Mouse (Mus musculus) B cell, adult 2 months (primary cell): ENCODE measurements around the gene Stxbp5l.
A peak's percentile ranks its signal among the peaks of the same experiment; 100 is the strongest.
"Not testable (repeated sequence)": the region's sequence is repeated elsewhere in the genome, so short reads cannot be mapped to it uniquely, and the experiment has no call there.

Experiments
- DNase-seq, 2 experiments: peaks; one replicate each; pipeline ENCODE4 v3.0.0; 2022

The Stxbp5l gene

GRCm38 (mm10) chr16:37384821-37385344 is at the start of gene Stxbp5l:
Stxbp5l (minus strand) TSS chr16:37384962.
- peak; percentile 49 to 52 for DNase-seq

DNA sequence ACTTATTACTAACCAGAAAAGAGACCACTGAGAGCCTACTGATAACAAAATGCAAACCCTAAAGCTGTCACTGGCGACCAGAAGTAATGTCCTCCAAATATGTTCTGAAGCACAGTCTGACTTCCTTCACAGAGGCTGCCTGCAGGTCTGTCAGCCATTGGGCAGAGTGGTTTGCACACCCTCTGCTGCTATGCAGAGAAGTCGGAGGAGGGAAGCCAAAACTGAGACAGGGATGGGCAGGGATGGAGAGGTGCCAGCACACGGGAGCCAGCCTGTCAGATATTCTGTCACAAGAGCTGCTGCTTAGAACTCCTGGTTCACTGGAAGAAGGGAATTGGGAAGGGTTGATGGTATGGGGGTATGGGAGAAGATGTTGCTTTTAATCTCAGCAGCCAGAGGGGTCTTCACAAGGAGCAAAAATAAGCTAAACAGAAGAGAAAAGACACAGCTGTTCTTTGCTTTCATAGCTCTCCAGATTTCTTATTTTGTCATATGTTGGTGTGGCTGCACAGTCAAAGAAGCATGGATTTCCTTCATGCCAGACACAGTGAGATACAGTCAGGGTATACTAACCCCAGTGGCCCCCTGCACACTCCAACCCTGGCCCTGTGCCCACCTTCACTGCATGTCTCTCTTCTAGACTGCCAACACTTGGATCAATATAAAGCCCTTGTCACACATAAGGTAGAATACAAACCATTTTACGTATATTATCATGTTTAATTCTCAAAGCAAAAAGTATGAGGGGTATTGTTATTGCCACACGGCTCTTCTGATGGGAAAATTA is 48.8 kb upstream of the Stxbp5l start:
- DNase-seq = no peak

GRCm38 (mm10) chr16:37425434-37425833 is 40.7 kb upstream of the Stxbp5l start:
- DNase-seq = no peak

DNA sequence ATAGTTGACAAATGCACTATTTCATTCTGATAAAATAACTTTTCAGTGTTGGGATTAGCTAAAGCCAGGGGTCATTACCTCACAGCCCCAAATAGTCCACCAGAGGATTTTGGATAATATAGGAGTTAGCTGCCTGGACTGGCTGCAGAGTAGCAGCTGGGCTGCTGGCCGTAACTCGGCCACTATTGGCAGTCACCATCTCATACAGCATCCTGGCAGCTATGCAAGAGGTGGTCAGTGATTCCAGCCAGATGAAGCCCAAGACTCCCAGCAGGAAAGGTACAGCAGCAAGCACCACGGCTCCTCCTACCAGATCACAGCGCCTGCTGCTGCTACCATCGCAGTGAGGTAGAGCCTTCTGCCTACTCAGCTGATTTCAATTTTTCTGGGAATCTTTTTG is 38.1 kb upstream of the Stxbp5l start:
- DNase-seq = no peak

GRCm38 (mm10) chr16:37421851-37422250 is 37.1 kb upstream of the Stxbp5l start:
- no peak for DNase-seq

GRCm38 (mm10) chr16:37420512-37420911 is 35.8 kb upstream of the Stxbp5l start:
- DNase-seq = no peak

DNA sequence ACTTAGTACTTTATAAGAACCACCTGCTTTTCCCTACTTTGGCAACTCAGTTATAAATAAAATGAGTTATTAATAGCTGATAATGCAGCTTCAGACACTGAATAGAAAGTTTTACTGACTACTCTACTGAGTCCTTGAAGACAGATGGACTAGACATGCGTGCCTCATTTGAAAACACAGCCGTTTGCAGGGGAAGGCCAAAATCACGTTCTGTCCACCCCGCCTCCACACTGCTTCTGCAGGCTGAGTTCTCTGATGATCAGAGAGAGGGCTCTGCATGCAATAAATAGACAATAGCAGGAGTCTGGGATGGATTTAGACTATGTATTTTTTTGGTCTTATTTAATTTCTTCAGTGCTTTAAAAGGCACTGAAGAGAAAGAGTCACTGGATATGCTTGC is 20.8 kb upstream of the Stxbp5l start:
- no peak for DNase-seq

DNA sequence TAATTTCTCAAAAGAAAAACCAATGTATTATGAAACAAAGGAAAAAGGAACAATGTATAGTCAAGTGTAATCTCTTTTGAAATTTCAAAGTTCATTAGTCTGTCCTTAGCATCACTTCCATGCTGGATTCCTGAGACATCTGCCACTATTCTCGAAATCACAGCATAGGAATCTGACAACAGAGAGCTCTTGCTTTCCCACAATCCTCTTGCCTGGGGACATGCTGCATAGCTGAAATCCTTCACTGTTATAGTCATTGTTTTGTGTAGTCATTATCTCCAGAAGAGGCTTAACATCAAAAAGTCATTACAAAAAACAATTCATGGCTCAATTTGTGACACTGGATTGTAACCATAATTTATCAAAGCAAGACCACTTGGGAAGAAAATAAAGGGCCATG is 20.2 kb upstream of the Stxbp5l start:
- DNase-seq = no peak

DNA sequence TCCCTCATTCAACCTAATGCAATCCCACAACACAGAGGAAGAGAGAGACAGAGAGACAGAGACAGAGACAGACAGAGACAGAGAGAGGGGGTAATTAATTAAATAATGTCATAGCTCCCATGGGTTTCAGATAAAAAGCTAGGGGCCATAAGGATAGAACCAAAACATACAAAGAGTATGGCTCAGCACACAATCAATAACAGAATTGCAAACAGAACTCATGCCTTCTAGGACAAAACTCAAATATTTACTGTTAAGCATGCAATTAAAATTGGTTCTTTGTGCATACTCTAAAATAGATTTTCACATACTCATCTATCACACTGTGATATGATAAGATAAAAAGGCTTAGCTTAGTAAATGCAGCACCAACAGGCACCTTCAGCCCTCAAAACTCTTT is 5.2 kb upstream of the Stxbp5l start:
- no peak for DNase-seq

GRCm38 (mm10) chr16:37389201-37389905 is 4.6 kb upstream of the Stxbp5l start:
- DNase-seq = no peak

GRCm38 (mm10) chr16:37384369-37384768 is 393 bp downstream of the Stxbp5l start:
- peak; percentile 1 to 4 for DNase-seq

- DNase-seq = no peak
Measured at GRCm38 (mm10) chr16:37383426-37383825, 1.3 kb downstream of the Stxbp5l start.

- DNase-seq = no peak
Measured at GRCm38 (mm10) chr16:37372716-37373115, 12.0 kb downstream of the Stxbp5l start.

- DNase-seq = no peak
Measured at GRCm38 (mm10) chr16:37367426-37367825, 17.3 kb downstream of the Stxbp5l start.

- no peak for DNase-seq
Measured at GRCm38 (mm10) chr16:37363958-37364357, 20.8 kb downstream of the Stxbp5l start.

- no peak for DNase-seq
Measured at GRCm38 (mm10) chr16:37355621-37356020, 29.1 kb downstream of the Stxbp5l start.

DNA sequence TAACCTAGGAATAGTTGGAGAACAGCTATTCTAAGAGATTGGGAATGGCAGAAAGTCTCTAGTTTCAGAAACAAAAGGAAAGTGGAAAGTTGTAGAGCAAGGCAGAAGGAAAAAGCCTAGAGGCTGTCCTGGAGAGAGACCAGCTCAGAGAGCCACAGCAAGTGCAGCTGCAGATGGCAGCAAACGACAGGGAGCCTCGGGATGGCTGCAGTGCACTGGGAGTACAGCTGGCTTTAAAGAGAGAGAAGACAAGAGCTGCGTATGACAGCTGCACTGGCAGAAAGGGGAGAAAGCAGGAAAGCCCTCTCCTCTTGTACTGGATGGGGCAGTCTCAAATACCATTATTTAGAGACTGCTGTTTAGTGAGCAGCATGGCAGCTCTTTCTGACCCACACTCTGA is 37.7 kb downstream of the Stxbp5l start:
- no peak for DNase-seq

DNA sequence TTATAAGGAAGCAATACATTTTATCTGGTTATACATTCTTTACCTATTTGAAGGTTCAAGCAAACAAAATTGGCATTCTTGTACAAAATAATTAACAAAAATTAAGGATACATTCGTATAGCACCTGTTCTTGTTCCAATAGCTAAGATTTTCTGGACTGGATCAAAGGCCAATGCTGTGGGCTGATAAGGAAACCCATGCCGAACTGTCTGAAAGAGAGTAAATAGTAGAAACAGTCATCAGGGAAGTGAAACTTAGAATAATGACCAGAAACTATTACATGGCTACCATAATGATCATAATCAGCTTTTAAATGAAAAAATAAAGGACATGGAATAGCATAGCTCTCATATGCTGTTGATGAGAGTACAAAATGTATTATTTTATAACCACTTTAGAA is 39.8 kb downstream of the Stxbp5l start:
- no peak for DNase-seq

DNA sequence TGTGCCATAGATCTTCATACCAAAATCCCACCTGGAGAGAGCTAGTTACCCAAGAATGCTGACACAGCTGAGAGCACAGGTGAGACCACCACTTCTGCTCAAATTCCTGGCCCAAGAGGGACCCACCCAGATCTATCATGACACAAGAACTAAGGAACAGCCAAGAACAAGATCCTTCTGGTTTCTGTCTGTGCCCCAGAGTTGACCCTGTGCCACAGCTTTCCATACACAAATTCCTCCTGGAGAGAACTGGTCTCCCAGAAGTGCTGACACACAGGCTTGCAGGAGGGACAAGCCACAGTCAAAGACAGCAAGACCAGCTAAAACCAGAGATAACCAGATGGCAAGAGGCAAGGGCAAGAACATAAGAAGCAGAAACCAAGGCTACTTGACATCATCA is 43.3 kb downstream of the Stxbp5l start:
- not testable (repeated sequence) for DNase-seq

GRCm38 (mm10) chr16:37338177-37338576 is 46.6 kb downstream of the Stxbp5l start:
- DNase-seq = no peak

GRCm38 (mm10) chr16:37337529-37337928 is 47.2 kb downstream of the Stxbp5l start:
- DNase-seq = no peak

DNA sequence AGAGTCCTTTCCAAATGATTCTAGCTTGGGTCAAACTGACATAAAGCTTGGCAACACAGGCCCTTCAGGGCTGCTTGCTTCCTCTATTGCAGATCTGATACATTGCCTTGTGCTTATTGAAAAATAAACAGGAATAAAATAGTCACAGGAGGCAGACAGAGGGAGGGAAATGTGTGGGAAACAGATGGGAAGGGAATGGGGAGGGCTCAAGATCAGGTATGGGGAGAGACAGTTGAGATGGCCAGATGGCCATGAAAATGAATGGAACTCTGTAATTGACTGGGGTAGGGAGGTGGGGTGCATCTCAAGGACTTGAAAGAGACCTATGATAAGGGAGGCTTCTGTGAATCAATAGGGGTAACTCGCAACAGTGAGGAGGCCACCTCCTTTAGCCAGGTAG is 80.3 kb downstream of the Stxbp5l start:
- DNase-seq = no peak

DNA sequence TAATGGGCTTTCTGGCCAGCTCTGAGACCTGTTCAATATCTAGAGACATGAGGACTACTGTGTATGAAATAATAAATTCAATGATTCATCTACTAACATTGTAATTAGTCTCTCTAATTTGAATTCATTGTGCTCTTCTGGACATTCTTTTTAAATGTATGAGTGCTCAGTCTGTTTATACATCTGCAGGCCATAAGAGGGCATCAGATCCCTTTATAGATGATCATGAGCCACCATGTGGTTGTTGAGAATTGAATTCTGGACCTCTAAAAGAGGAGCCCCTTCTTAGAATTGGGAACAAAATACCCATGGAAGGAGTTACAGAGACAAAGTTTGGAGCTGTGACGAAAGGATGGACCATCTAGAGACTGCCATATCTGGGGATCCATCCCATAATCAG is 92.2 kb downstream of the Stxbp5l start:
- no peak for DNase-seq

- no peak for DNase-seq
Measured at GRCm38 (mm10) chr16:37280206-37280605, 104.6 kb downstream of the Stxbp5l start.
